Mouse (Mus musculus) erythroblast, embryonic 14.5 days (primary cell): ENCODE results near the gene Tango6.

Experiments
- GATA1 ChIP-seq: IDR thresholded peaks from 2 replicates; pipeline ENCODE4 v1.6.1; 2012; ENCODE audit warnings: low read length, inconsistent platforms, mixed read lengths
- TAL1 ChIP-seq: IDR thresholded peaks from 3 replicates; pipeline ENCODE4 v1.6.1; 2012; ENCODE audit warnings: low read length, inconsistent platforms, mixed read lengths

DNA sequence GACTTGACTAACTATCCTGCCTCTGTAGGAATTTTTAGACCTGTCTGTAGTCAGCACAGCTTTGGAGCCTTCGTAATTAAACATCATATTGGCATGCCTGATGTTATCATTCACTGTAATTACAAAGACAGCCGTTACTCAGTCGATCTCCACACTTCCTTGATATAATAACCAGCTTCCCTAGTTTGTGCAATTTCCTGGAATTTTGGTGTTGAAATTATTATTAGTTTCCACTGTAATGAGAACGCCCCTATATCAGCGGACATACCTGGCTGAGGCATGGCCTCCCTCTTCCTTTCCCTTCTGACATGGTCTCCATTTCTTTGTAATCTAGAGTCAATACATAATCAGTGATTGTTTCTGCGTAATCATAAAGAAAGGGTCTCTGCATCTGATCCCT is 89.2 kb downstream of the Tango6 start:
- TF ChIP-seq TAL1, result no peak
- TF ChIP-seq GATA1, result no peak
